Mouse (Mus musculus): Measurements from ENCODE around the gene Tmem30c. TPM values are rescaled to one million over a fixed set of nuclear protein-coding genes. Genes with fewer than 3 reads are reported as not detected.
"Not testable (repeated sequence)": the region's sequence is repeated elsewhere in the genome, so short reads cannot be mapped to it uniquely, and the experiment has no call there.

Gene Tmem30c
- polyA plus RNA-seq, 1 experiment, result 1.1 TPM

DNA sequence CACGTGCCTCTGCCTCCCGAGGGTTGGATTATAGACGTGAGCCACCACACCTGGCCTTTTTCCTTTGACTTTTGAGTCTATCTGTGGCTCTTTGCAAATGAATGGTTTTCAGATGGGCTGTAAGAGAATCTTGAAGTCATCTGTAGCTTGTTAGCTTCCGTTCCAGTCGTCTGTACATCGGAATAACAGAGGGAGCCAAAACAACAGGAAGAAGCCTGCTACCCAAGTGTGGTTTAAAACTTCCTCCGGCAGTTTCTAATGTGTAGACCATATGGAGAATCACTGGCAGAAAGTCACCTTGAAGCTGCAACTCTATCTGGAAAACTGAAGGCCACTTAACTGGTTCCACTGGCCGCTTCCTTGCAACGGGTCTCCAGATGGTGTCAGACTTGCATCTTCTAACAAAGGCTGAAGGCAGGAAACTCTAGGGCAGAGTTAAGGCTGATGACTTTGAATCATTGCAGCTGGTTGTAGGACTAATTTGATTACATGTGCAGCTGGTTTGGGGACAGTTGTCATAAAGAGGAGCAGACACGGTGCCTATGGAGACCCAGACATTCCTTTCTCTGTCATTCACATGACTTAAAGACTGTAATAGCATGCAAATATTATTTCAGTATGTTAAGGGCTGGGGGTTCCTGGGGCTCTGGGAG is 49.3 kb downstream of the Tmem30c start:
- Histone ChIP-seq H3K27me3 (ENCODE audit: control insufficient read depth, insufficient read depth, low read length) (no peaks in the 10 kb centered on the region), H3K4me3 (replicated peaks; ENCODE audit: insufficient read depth, low read depth, low read length) (no peak overlapping the region), H3K4me1 (ENCODE audit: control insufficient read depth, insufficient read depth, low read length) (no peaks in the 10 kb centered on the region), H3K27ac (ENCODE audit: insufficient read depth, low read length) (no peak overlapping the region)
- 57% methylated on average over 10 of the region's 10 CpGs for WGBS
- TF ChIP-seq CTCF (IDR thresholded peaks at IDR 0.05; ENCODE audit: borderline replicate concordance, insufficient read depth, low read depth, low read length) (no peak), POLR2A (IDR thresholded peaks at IDR 0.05; ENCODE audit: borderline replicate concordance, insufficient read depth, low read length) (no peak)
- no peak for DNase-seq

- Histone ChIP-seq H3K4me3 (replicated peaks; ENCODE audit: insufficient read depth, low read depth, low read length) (no peak overlapping the region), H3K27ac (ENCODE audit: insufficient read depth, low read length) (no peak overlapping the region), H3K27me3 (ENCODE audit: control insufficient read depth, insufficient read depth, low read length) (no peaks in the 10 kb centered on the region), H3K4me1 (ENCODE audit: control insufficient read depth, insufficient read depth, low read length) (no peaks in the 10 kb centered on the region)
- TF ChIP-seq CTCF (IDR thresholded peaks at IDR 0.05; ENCODE audit: borderline replicate concordance, insufficient read depth, low read depth, low read length) (no peak), POLR2A (IDR thresholded peaks at IDR 0.05; ENCODE audit: borderline replicate concordance, insufficient read depth, low read length) (no peak)
- 81% methylated on average over 5 of the region's 5 CpGs for WGBS
- DNase-seq, result no peak
Measured at GRCm38 (mm10) chr16:57242857-57243204, 49.8 kb downstream of the Tmem30c start.

GRCm38 (mm10) chr16:57235871-57236510 is 56.7 kb downstream of the Tmem30c start:
- DNase-seq, result no peak
- Histone ChIP-seq H3K27me3 (ENCODE audit: control insufficient read depth, insufficient read depth, low read length) (no peaks in the 10 kb centered on the region), H3K27ac (ENCODE audit: insufficient read depth, low read length) (no peak overlapping the region), H3K4me1 (ENCODE audit: control insufficient read depth, insufficient read depth, low read length) (no peaks in the 10 kb centered on the region), H3K4me3 (replicated peaks; ENCODE audit: insufficient read depth, low read depth, low read length) (no peak overlapping the region)
- TF ChIP-seq POLR2A (IDR thresholded peaks at IDR 0.05; ENCODE audit: borderline replicate concordance, insufficient read depth, low read length) (no peak), CTCF (IDR thresholded peaks at IDR 0.05; ENCODE audit: borderline replicate concordance, insufficient read depth, low read depth, low read length) (no peak)
- WGBS, result 53% methylated on average over 7 of the region's 7 CpGs

GRCm38 (mm10) chr16:57231937-57232310 is 60.7 kb downstream of the Tmem30c start:
- 67% methylated on average over 5 of the region's 5 CpGs for WGBS
- not testable (repeated sequence) for H3K4me3 ChIP-seq (replicated peaks; ENCODE audit: insufficient read depth, low read depth, low read length); H3K4me1 ChIP-seq (ENCODE audit: control insufficient read depth, insufficient read depth, low read length); H3K27me3 ChIP-seq (ENCODE audit: control insufficient read depth, insufficient read depth, low read length); H3K27ac ChIP-seq (ENCODE audit: insufficient read depth, low read length); DNase-seq

- TF ChIP-seq POLR2A (IDR thresholded peaks at IDR 0.05; ENCODE audit: borderline replicate concordance, insufficient read depth, low read length), result peak; percentile 81; the same call in 1 of the 2 replicates
- no peak for TF ChIP-seq CTCF (IDR thresholded peaks at IDR 0.05; ENCODE audit: borderline replicate concordance, insufficient read depth, low read depth, low read length)
- peak; percentile 97 to 98 for DNase-seq
- WGBS, result under 1% methylated on average over 42 of the region's 42 CpGs
- peak within 1 kb of the TSS; percentile 63 for H3K4me3 ChIP-seq (replicated peaks; ENCODE audit: insufficient read depth, low read depth, low read length)
- peak within 1 kb of the TSS; percentile 46 for H3K27ac ChIP-seq (ENCODE audit: insufficient read depth, low read length)
- H3K27me3 ChIP-seq (ENCODE audit: control insufficient read depth, insufficient read depth, low read length), result no peaks in the 10 kb centered on the region
- H3K4me1 ChIP-seq (ENCODE audit: control insufficient read depth, insufficient read depth, low read length), result peaks cover 2% of the 10 kb centered on the region; the same call in 1 of the 2 replicates
Measured at GRCm38 (mm10) chr16:57231089-57231936, 61.4 kb downstream of the Tmem30c start, which contains the start of gene Tbc1d23. Gene Tbc1d23 (minus strand): TSS chr16:57231504.

DNA sequence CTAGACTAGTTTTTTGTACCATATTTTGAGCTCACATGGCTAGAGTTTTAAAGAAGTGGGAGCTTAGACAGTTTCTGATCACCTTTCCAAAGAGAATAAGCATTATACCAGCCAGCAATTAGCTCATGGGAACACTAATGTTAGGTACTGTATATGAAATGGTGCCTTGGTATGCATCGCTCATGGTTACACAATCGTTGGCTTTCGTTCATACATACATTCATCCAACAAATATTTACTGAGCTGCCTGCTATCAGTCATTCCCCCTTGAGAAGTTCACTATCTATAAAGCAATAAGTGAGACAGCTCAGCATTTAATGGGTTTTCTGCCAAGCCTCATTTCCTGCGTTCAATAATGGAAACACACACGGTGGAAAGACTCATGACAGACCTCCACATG is 66.2 kb downstream of the Tmem30c start:
- DNase-seq, result no peak
- Histone ChIP-seq H3K4me1 (ENCODE audit: control insufficient read depth, insufficient read depth, low read length) (peaks cover 2% of the 10 kb centered on the region; the same call in 1 of the 2 replicates), H3K27me3 (ENCODE audit: control insufficient read depth, insufficient read depth, low read length) (no peaks in the 10 kb centered on the region), H3K27ac (ENCODE audit: insufficient read depth, low read length) (no peak overlapping the region), H3K4me3 (replicated peaks; ENCODE audit: insufficient read depth, low read depth, low read length) (no peak overlapping the region)
- TF ChIP-seq CTCF (IDR thresholded peaks at IDR 0.05; ENCODE audit: borderline replicate concordance, insufficient read depth, low read depth, low read length) (no peak), POLR2A (IDR thresholded peaks at IDR 0.05; ENCODE audit: borderline replicate concordance, insufficient read depth, low read length) (no peak)
- 88% methylated on average over 5 of the region's 5 CpGs for WGBS

DNA sequence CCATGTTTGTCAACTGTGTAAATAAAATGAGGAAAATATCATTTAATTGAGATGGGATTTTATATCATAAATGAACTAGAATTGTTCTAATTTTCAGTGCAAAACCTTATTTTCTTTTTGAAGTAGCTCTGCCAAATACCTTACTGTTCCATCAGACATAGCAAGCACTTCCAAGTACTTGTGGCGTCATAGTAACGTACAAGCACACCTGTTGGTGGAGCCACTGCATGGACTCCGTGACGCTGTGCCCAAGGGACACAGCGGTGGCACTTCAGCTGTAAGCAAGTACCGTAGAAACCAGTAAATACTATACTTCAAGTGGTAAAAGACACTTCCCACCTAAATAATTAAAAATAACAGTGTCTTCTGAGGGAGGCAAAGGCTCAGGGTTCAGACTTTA is 72.3 kb downstream of the Tmem30c start:
- Histone ChIP-seq H3K27me3 (ENCODE audit: control insufficient read depth, insufficient read depth, low read length) (no peaks in the 10 kb centered on the region), H3K27ac (ENCODE audit: insufficient read depth, low read length) (no peak overlapping the region), H3K4me3 (replicated peaks; ENCODE audit: insufficient read depth, low read depth, low read length) (no peak overlapping the region), H3K4me1 (ENCODE audit: control insufficient read depth, insufficient read depth, low read length) (no peaks in the 10 kb centered on the region)
- 91% methylated on average over 6 of the region's 6 CpGs for WGBS
- DNase-seq, result no peak
- TF ChIP-seq CTCF (IDR thresholded peaks at IDR 0.05; ENCODE audit: borderline replicate concordance, insufficient read depth, low read depth, low read length) (no peak), POLR2A (IDR thresholded peaks at IDR 0.05; ENCODE audit: borderline replicate concordance, insufficient read depth, low read length) (no peak)

Other genes with a start within 250 kb of the Tmem30c start
- 0.05 TPM in 2 replicates for gene Tmem45a2, start 221.5 kb downstream of the Tmem30c start, polyA plus RNA-seq (2012; rRNA removed)
- gene Tomm70a, start 171.2 kb downstream of the Tmem30c start, polyA plus RNA-seq (2012; rRNA removed), result 50.5 and 51.6 TPM in 2 replicates
- gene Nit2, start 125.5 kb downstream of the Tmem30c start, polyA plus RNA-seq (2012; rRNA removed), result 14.4 and 16.5 TPM in 2 replicates
- 39.4 and 42.8 TPM in 2 replicates for gene Tbc1d23, start 61.4 kb downstream of the Tmem30c start, polyA plus RNA-seq (2012; rRNA removed)
- 1.6 TPM in 2 replicates for gene Filip1l, start 60.2 kb upstream of the Tmem30c start, polyA plus RNA-seq (2012; rRNA removed)

Data from cerebellum, adult 2 months (tissue).